Mouse (Mus musculus) E14TG2a.4 (cell line): ENCODE data around the gene Polr2h.

Source experiments
- H3K27me3 ChIP-seq: 2 replicates; pipeline ENCODE4 v1.6.1; 2014; ENCODE audit warnings: low read length, control low read depth; ENCODE audit not compliant: insufficient read depth
- H3K36me3 ChIP-seq: 2 replicates; pipeline ENCODE4 v1.6.1; 2014; ENCODE audit warnings: low read length, control low read depth; ENCODE audit not compliant: insufficient read depth
- H3K4me1 ChIP-seq: replicated peaks from 2 replicates; pipeline ENCODE4 v1.6.1; 2014; ENCODE audit warnings: low read depth, low read length, control low read depth
- H3K4me3 ChIP-seq: replicated peaks from 2 replicates; pipeline ENCODE4 v1.5.1; 2014; ENCODE audit warnings: mild to moderate bottlenecking, low read length
- H3K9me3 ChIP-seq: 2 replicates; pipeline ENCODE4 v1.6.1; 2014; ENCODE audit warnings: low read length, control low read depth
- CTCF ChIP-seq: conservative IDR thresholded peaks from 2 replicates; pipeline ENCODE4 v1.5.1; 2014; ENCODE audit warnings: low read length
- NANOG ChIP-seq: IDR thresholded peaks from 2 replicates; pipeline ENCODE4 v1.6.1; 2014; ENCODE audit warnings: borderline replicate concordance, low read length, mixed read lengths
- POU5F1 ChIP-seq: IDR thresholded peaks from 2 replicates; pipeline ENCODE4 v1.6.1; 2014; ENCODE audit warnings: low read length, borderline replicate concordance

The Polr2h gene

DNA sequence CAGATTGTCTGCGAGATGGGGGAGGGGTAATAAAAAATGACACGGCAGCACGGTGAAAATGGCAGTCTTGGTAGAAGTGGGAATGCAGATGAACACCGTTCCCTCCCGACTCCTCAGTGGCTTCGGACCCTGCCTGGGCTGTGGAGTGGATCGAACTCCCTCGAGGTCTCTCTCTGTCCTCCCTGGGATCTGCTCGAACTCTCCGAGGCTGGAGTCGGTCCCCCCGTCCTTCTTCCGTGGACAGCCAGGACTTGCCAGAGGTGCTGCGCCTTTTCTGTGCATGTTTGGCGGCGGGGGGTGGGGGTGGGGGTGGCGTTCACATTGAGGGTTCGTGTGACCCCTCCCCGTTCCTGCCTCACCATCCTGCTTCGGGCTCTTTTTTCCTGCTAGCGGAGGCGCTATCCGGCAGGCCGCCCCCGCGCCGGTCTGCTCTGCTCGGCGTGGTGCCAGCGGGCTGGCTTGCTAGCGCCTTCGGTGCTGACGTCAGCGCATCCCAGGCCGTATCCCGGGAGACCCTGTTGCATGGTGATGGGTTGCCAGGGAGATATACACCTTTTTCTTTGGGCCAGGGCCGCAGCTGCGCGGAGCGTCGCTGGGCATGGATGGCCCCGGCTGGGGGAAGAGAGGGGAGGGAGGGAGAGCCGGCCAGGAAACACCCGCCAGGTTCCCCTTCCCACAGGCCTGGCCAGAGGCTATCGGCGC lies 21.7 kb upstream of the Polr2h start:
- no peaks in the 10 kb centered on the region for H3K9me3 ChIP-seq
- H3K27me3 ChIP-seq, result peaks cover 27% of the 10 kb centered on the region
- no peak for TF ChIP-seq NANOG
- no peak for TF ChIP-seq POU5F1
- no peak for TF ChIP-seq CTCF
- H3K36me3 ChIP-seq, result peaks cover 28% of the 10 kb centered on the region
- peaks cover 69% of the 10 kb centered on the region for H3K4me1 ChIP-seq
- peak overlapping the region; percentile 71 for H3K4me3 ChIP-seq

DNA sequence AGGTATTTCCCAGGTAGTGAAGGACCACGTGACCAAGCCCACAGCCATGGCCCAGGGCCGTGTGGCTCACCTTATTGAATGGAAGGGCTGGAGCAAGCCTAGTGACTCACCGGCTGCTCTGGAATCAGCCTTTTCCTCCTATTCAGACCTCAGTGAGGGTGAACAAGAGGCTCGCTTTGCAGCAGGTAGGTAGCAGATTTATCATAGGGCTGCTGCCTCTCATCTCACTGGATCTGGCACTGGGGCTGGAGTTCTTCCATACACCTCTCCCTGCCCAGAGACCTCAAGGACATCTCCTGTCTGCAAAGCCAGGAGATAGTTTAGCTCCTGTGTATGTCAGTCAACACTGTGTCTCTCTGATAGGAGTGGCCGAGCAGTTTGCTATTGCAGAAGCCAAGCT lies 18.2 kb upstream of the Polr2h start:
- Histone ChIP-seq H3K9me3 (no peaks in the 10 kb centered on the region), H3K4me3 (no peak overlapping the region), H3K4me1 (peaks cover 73% of the 10 kb centered on the region), H3K36me3 (peaks cover 24% of the 10 kb centered on the region), H3K27me3 (peaks cover 27% of the 10 kb centered on the region)
- no peak for TF ChIP-seq CTCF
- TF ChIP-seq POU5F1, result no peak
- no peak for TF ChIP-seq NANOG

DNA sequence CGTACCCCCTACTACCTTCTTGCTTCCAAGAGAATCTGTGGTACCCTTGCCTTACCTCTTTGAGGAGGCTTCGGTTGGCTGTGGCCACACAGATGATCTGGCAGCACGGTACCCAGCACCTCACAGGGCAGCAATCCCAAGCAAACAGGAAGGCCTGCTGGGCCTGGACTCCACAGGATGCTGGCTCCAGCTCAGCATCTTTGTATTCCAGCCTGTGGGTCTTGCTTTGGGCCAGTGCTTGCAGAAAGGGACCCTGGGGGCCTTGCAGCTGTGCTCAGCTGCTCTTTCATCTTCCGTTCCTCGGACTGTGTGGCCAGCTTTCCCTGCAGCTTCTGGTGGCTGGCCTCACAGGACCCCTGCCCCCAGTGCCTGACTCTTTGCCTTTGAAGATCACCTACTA lies 17.4 kb upstream of the Polr2h start:
- no peak for TF ChIP-seq POU5F1
- no peak for TF ChIP-seq NANOG
- TF ChIP-seq CTCF, result no peak
- Histone ChIP-seq H3K9me3 (no peaks in the 10 kb centered on the region), H3K4me3 (no peak overlapping the region), H3K4me1 (peaks cover 73% of the 10 kb centered on the region), H3K27me3 (peaks cover 21% of the 10 kb centered on the region), H3K36me3 (peaks cover 31% of the 10 kb centered on the region)

DNA sequence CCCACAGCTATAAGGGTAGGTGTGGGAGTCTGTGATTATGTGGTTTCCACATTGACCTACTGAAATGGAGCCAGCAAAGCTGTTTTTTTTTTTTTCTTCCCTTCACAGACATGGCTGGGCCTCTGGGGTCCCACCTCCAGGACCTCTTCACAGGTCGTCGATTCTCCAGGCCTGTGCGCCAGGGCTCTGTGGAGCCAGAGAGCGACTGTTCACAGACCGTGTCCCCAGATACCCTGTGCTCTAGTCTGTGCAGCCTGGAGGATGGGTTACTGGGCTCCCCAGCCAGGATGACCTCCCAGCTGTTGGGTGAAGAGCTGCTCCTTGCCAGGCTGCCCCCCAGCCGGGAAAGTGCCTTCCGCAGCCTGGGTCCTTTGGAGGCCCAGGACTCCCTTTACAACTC lies 16.1 kb upstream of the Polr2h start:
- Histone ChIP-seq H3K9me3 (no peaks in the 10 kb centered on the region), H3K27me3 (peaks cover 8% of the 10 kb centered on the region), H3K36me3 (peaks cover 44% of the 10 kb centered on the region), H3K4me1 (peaks cover 75% of the 10 kb centered on the region), H3K4me3 (peak overlapping the region; percentile 82)
- no peak for TF ChIP-seq CTCF

DNA sequence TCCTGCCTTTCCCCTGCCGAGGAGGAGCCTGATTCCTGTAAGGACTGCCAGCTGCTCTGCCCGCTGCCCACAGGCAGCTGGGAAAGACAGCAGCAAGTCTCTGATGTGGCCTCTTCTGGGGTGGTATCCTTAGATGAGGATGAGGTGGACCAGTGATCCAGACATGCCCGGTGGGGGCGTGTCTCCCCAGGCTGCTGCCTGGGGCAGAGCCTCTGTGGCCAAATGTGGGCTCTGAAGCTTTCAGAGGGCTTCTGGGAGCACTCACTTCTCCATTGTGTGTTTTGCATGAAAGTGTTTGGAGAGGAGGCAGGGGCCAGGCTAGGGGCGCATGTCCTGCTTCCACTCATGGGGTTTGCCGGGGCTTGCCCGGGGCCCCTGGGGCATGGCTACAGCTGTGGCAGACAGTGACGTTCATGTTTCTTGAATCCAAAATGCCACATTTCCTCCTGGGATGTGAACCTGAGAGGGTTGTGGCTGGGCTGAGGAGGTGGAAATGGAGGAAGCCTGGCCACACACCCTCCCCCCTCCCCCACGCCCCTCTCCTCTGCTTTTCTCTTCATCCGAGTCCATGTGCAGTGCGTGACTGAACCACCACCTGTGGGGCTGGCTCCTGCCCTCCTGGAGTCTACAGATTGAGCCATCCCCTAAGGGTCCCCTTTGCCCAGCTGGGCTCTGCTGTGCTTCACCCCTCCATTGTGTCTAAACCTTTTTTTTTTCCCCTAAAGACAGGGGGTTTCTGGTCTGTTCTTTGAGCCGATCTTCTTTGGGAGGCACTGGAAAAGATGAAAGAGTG lies 15.5 kb upstream of the Polr2h start:
- Histone ChIP-seq H3K27me3 (0 out of 2 replicates have a peak, but pooled peaks cover 3% of the 10 kb centered on the region), H3K4me1 (peaks cover 78% of the 10 kb centered on the region), H3K36me3 (peaks cover 50% of the 10 kb centered on the region), H3K9me3 (no peaks in the 10 kb centered on the region), H3K4me3 (peak overlapping the region; percentile 82)
- TF ChIP-seq CTCF, result no peak

DNA sequence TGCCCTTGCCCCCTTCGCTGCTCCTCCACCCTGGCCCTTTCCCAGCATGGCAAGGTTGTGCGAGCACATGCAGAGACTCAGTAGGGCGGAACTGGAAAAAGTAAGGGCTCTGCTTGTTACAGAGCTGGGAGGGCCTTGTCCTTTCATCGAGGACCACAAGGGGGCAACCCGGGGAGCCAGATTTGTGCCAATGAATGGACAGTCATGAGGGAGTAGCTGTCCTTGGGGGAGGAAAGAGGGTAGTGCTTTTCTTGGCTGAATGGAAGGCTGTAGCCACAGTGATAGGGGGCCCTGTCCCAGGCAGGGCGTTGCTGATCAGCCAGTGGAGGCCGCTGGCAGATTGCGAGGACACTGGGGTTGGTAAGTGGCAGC lies 15.0 kb upstream of the Polr2h start:
- peaks cover 56% of the 10 kb centered on the region for H3K36me3 ChIP-seq
- H3K4me1 ChIP-seq, result peaks cover 83% of the 10 kb centered on the region
- peak overlapping the region; percentile 82 for H3K4me3 ChIP-seq
- no peaks in the 10 kb centered on the region for H3K9me3 ChIP-seq
- H3K27me3 ChIP-seq, result 0 out of 2 replicates have a peak, but pooled peaks cover under 1% of the 10 kb centered on the region
- TF ChIP-seq CTCF (peak; percentile 88), NANOG (no peak)

DNA sequence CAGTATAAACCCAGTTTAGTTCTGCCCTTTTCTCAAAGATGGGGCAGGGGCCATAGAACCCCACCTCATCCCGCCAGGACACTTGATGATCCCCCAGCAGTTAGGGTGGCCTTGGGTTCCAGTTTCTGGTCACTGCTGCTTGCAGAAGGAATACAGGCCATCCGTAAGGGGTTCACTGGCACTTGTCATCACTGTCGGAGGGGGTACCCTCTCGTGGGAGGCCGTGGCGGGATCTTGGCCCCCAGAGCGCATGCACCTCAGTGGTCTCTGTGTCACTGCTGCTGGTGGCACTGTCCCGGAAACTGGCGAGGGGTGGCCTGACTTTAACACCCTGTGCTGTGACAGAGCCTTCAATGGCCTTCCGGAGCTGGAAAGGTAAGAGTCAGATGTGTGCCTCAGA lies 14.4 kb upstream of the Polr2h start:
- H3K27me3 ChIP-seq, result no peaks in the 10 kb centered on the region
- TF ChIP-seq CTCF (no peak), POU5F1 (no peak), NANOG (no peak)

DNA sequence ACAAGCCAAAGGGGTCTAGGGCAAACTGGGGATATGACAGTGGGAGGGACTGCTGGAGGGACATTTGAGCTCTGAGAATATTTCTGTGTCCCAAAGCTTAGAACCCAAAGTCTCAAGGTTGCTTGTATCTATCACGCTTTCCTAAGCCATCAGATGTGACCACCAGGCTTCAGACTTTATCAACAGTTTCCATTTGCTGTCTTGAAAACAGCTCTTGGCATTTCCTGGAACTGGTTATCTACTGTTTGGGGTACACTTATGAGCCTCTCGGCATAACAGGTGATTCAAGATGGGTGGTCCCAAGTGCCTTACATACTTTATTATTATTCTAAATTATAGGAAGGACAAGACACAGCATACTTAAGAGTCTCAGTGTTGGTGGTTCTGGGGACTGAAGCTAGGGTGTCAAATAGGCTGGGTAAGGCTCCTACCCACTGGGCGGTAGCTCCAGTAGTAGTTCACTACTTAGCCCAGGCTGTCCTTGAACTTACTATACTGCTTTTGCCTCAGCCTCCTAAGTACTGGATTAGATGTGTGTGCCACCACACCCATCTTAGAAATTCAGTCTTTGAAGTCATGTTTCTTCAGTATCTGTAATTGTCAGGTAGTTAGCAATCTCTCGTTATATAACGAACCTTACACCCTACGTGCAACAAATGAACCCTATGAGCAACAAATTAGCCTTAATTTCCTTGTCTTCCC lies 13.6 kb upstream of the Polr2h start:
- no peak overlapping the region for H3K4me3 ChIP-seq
- no peaks in the 10 kb centered on the region for H3K9me3 ChIP-seq
- H3K4me1 ChIP-seq, result peaks cover 97% of the 10 kb centered on the region
- H3K27me3 ChIP-seq, result no peaks in the 10 kb centered on the region
- no peak for TF ChIP-seq CTCF
- TF ChIP-seq NANOG, result no peak
- TF ChIP-seq POU5F1, result no peak
- peaks cover 69% of the 10 kb centered on the region for H3K36me3 ChIP-seq

More for the DNA sequence above, 14.4 kb upstream of the Polr2h start:
- H3K9me3 ChIP-seq, result no peaks in the 10 kb centered on the region
- H3K4me3 ChIP-seq, result no peak overlapping the region; the same call in 1 of the 2 replicates
- H3K36me3 ChIP-seq, result peaks cover 62% of the 10 kb centered on the region
- H3K4me1 ChIP-seq, result peaks cover 89% of the 10 kb centered on the region
